Comparison of ENCODE assay signal across 12 mouse cellular contexts in genomic region chr6:5099842-5100241, GRCm38 (mm10).
"Had no signal": no experiment of that assay in that cellular context is flagged by ENCODE, and none has a peak within 500 bp of the region (broad histone marks: within the 10 kb centered on the region; RNA-seq: fewer than 3 reads in every experiment).

No protein-coding gene starts in this region.

- H3K4me2 ChIP-seq: liver, embryonic 15.5 days; neural tube, embryonic 13.5 days had no signal

- H3K36me3 ChIP-seq: liver, embryonic 15.5 days; neural tube, embryonic 13.5 days had no signal

- H3K9ac ChIP-seq: liver, embryonic 15.5 days; neural tube, embryonic 13.5 days had no signal

- DNase-seq: kidney, adult 18-20 months; kidney, postnatal 10 days; kidney, postnatal 4 days; liver; lung, adult 2 months; lung, postnatal 36 days; midbrain, embryonic 14.5 days; thymus, postnatal 4 days had no signal

- H3K27me3 ChIP-seq: liver, embryonic 15.5 days; neural tube, embryonic 13.5 days had no signal

- H3K27ac ChIP-seq: layer of hippocampus, adult 2 months; liver, embryonic 15.5 days; neural tube, embryonic 13.5 days had no signal

- ATAC-seq: lung, postnatal 0 days had no signal

- H3K4me3 ChIP-seq: layer of hippocampus, adult 2 months; liver, embryonic 15.5 days; neural tube, embryonic 13.5 days had no signal

- H3K9me3 ChIP-seq: liver, embryonic 15.5 days; neural tube, embryonic 13.5 days had no signal
